Mouse (Mus musculus) adrenal gland, postnatal 25 days (tissue): Measurements from ENCODE around the gene 5530400C23Rik. TPM values are rescaled to one million over a fixed set of nuclear protein-coding genes. Genes with fewer than 3 reads are reported as not detected.
"Not testable (repeated sequence)": the region's sequence is repeated elsewhere in the genome, so short reads cannot be mapped to it uniquely, and the experiment has no call there.

ENCODE experiments used
- DNase-seq: peaks from one replicate; pipeline ENCODE4 v3.0.0; 2021; ENCODE audit warnings: mixed read lengths
- long read RNA-seq: library from polyadenylated mRNA; stranded (forward); transcript quantifications from one replicate; pipeline ENCODE4 v2.0.0, GENCODE M21; 2021
- total RNA-seq: library from RNA; stranded (reverse); gene quantifications from 2 replicates; pipeline ENCODE4 v1.2.3, GENCODE M21; 2021

5530400C23Rik gene
- total RNA-seq, result not detected in 2 replicates
- long read RNA-seq, result 0 reads

GRCm38 (mm10) chr6:133291916-133292315 lies at the start of gene 5530400C23Rik:
Gene 5530400C23Rik (plus strand): TSS chr6:133292216.
- DNase-seq, result not testable (repeated sequence)

GRCm38 (mm10) chr6:133305952-133306715 lies 14.1 kb downstream of the 5530400C23Rik start:
- no peak for DNase-seq

- DNase-seq, result not testable (repeated sequence)
Measured at GRCm38 (mm10) chr6:133313896-133314295, 21.9 kb downstream of the 5530400C23Rik start.

GRCm38 (mm10) chr6:133338535-133338934 lies 46.5 kb downstream of the 5530400C23Rik start:
- DNase-seq, result no peak

GRCm38 (mm10) chr6:133341731-133342130 lies 49.7 kb downstream of the 5530400C23Rik start:
- not testable (repeated sequence) for DNase-seq

Other genes starting within 250 kb of the 5530400C23Rik start
- not detected in 2 replicates for gene Tas2r140, start 236.4 kb upstream of the 5530400C23Rik start, total RNA-seq
- gene Smim10l1, start 187.3 kb upstream of the 5530400C23Rik start, total RNA-seq, result 96.7 and 115 TPM in 2 replicates